Mouse (Mus musculus) heart, embryonic 14.5 days (tissue): ENCODE measurements around the gene Nploc4. TPM values are rescaled to one million over a fixed set of nuclear protein-coding genes. Genes with fewer than 3 reads are reported as not detected.

Source experiments
- ATAC-seq: fragments of 200-750 bp; cut with Nextera tagmentation; 2 replicates; pipeline ENCODE4 v1.8.0; 2017; ENCODE audit warnings: low read depth, moderate TSS enrichment; ENCODE audit not compliant: insufficient number of reproducible peaks, insufficient read depth, low FRiP score
- H3K27ac ChIP-seq, 2 experiments: fragments of 200-500 bp in 1 of 2; fragments of 300-500 bp in 1 of 2; sonication (generic) in 1 of 2; replicated peaks in 1 of 2; 2 replicates each; pipeline ENCODE4 v1.5.1; 2012 to 2014; ENCODE audit warnings: low read depth in 2 of 2, low read length in 2 of 2, control low read depth in 1 of 2, mild to moderate bottlenecking in 1 of 2, mixed read lengths in 1 of 2; ENCODE audit not compliant: control insufficient read depth in 1 of 2, insufficient read depth in 1 of 2
- H3K27me3 ChIP-seq: fragments of 300-500 bp; sonication (generic); 2 replicates; pipeline ENCODE4 v1.6.1; 2014; ENCODE audit warnings: mild to moderate bottlenecking, low read length, control low read depth; ENCODE audit not compliant: control insufficient read depth, insufficient read depth
- H3K36me3 ChIP-seq: fragments of 300-500 bp; sonication (generic); 2 replicates; pipeline ENCODE4 v1.6.1; 2014; ENCODE audit warnings: mild to moderate bottlenecking, control low read depth, low read length, mixed read lengths; ENCODE audit not compliant: control insufficient read depth, insufficient read depth
- H3K4me1 ChIP-seq, 2 experiments: fragments of 200-500 bp in 1 of 2; fragments of 300-500 bp in 1 of 2; sonication (generic) in 1 of 2; 2 replicates each; pipeline ENCODE4 v1.6.1; 2012 to 2014; ENCODE audit warnings: low read length in 2 of 2, control low read depth in 1 of 2, mixed read lengths in 1 of 2; ENCODE audit not compliant: control insufficient read depth in 2 of 2, insufficient read depth in 2 of 2
- H3K4me2 ChIP-seq: fragments of 300-500 bp; sonication (generic); 2 replicates; pipeline ENCODE4 v1.6.1; 2014; ENCODE audit warnings: mild to moderate bottlenecking, low read length
- H3K4me3 ChIP-seq, 2 experiments: fragments of 200-500 bp in 1 of 2; fragments of 300-500 bp in 1 of 2; sonication (generic) in 1 of 2; 2 replicates each; pipeline ENCODE4 v1.5.1; 2012 to 2014; ENCODE audit warnings: low read length in 2 of 2, mild to moderate bottlenecking in 2 of 2, control low read depth in 1 of 2, low read depth in 1 of 2, moderate library complexity in 1 of 2; ENCODE audit not compliant: control insufficient read depth in 1 of 2, insufficient read depth in 1 of 2
- H3K9ac ChIP-seq: fragments of 300-500 bp; sonication (generic); 2 replicates; pipeline ENCODE4 v1.6.1; 2014; ENCODE audit warnings: mild to moderate bottlenecking, low read length
- H3K9me3 ChIP-seq: fragments of 300-500 bp; sonication (generic); 2 replicates; pipeline ENCODE4 v1.6.1; 2016; ENCODE audit warnings: low read length, control low read depth; ENCODE audit not compliant: control insufficient read depth
- WGBS: fragments of 180-500 bp; shearing (Covaris S2); extraction: QIAGEN DNeasy Blood & Tissue Kit; methylation state at CpG from one replicate; pipeline ENCODE4 v1.1.7; 2014; 5-methylcytosine and 5-hydroxymethylcytosine counted together
- polyA plus RNA-seq: library from polyadenylated mRNA; unstranded; fragments of >200 nt; fragmentation: Nextera tagmentation; extraction: Ambion mirVana; gene quantifications from 2 replicates; pipeline ENCODE4 v1.2.1, GENCODE M21; 2014

The Nploc4 gene
- polyA plus RNA-seq, 1 experiment from 2014 or later = 37.2 TPM

GRCm38 (mm10) chr11:120376302-120377160 lies 61.0 kb downstream of the Nploc4 start:
- Histone ChIP-seq H3K27me3 (no peaks in the 10 kb centered on the region), H3K36me3 (peaks cover 75% of the 10 kb centered on the region), H3K4me3 (no peak overlapping the region), H3K9ac (no peak overlapping the region), H3K4me2 (peak overlapping the region; percentile 97; the same call in 1 of the 2 replicates), H3K27ac (no peak overlapping the region), H3K9me3 (no peaks in the 10 kb centered on the region), H3K4me1 (peaks cover 17 to 47% of the 10 kb centered on the region in 2 experiments)
- 86% methylated on average over 17 of the region's 17 CpGs for WGBS
- no peak for ATAC-seq

DNA sequence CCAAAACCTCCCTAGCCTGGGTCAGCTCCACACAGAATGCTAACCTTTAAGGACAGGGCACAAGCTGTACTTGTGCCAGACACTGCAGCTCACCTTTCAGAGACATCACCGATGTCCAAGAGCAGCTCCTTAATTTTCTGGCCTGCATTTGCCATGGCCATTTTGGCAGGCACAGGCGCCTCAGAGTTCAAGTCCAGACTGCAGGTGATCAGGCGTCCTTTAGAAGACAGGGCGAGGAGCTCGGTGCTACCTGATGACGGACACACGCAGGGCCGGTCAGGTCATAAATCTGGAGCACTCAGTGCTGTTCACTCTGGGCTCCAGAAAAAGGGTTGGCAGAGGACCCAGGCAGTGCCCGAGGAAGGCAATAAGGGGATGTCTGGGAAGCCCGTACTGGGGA lies 62.2 kb downstream of the Nploc4 start:
- Histone ChIP-seq H3K27ac (no peak overlapping the region), H3K27me3 (no peaks in the 10 kb centered on the region), H3K9ac (no peak overlapping the region), H3K4me2 (no peak overlapping the region), H3K4me1 (peaks cover 10 to 40% of the 10 kb centered on the region in 2 experiments), H3K9me3 (no peaks in the 10 kb centered on the region), H3K36me3 (peaks cover 74% of the 10 kb centered on the region), H3K4me3 (no peak overlapping the region)
- ATAC-seq = no peak
- WGBS = 92% methylated on average over 10 of the region's 10 CpGs

- Histone ChIP-seq H3K27ac (peak overlapping the region; percentile 5 to 77; a peak in 3 of 4 replicates), H3K9me3 (no peaks in the 10 kb centered on the region), H3K9ac (peak overlapping the region; percentile 55), H3K4me2 (no peak overlapping the region), H3K4me3 (no peak overlapping the region), H3K4me1 (peaks cover 8 to 33% of the 10 kb centered on the region in 2 experiments), H3K27me3 (no peaks in the 10 kb centered on the region), H3K36me3 (peaks cover 79% of the 10 kb centered on the region)
- peak; percentile 25; the same call in 1 of the 2 replicates for ATAC-seq
- WGBS = 75% methylated on average over 23 of the region's 23 CpGs
Measured at GRCm38 (mm10) chr11:120373820-120374586, 63.5 kb downstream of the Nploc4 start.

GRCm38 (mm10) chr11:120373025-120373424 lies 64.5 kb downstream of the Nploc4 start:
- H3K36me3 ChIP-seq = peaks cover 84% of the 10 kb centered on the region
- no peak overlapping the region for H3K9ac ChIP-seq
- no peaks in the 10 kb centered on the region for H3K9me3 ChIP-seq
- ATAC-seq = no peak
- peaks cover 5 to 30% of the 10 kb centered on the region in 2 experiments for H3K4me1 ChIP-seq
- H3K4me3 ChIP-seq = no peak overlapping the region
- WGBS = 65% methylated on average over 13 of the region's 13 CpGs
- H3K4me2 ChIP-seq = no peak overlapping the region
- 0 out of 4 replicates have a peak overlapping the region, but pooled peaks of 1 of the 2 experiments have one; percentile 77 for H3K27ac ChIP-seq
- H3K27me3 ChIP-seq = no peaks in the 10 kb centered on the region

DNA sequence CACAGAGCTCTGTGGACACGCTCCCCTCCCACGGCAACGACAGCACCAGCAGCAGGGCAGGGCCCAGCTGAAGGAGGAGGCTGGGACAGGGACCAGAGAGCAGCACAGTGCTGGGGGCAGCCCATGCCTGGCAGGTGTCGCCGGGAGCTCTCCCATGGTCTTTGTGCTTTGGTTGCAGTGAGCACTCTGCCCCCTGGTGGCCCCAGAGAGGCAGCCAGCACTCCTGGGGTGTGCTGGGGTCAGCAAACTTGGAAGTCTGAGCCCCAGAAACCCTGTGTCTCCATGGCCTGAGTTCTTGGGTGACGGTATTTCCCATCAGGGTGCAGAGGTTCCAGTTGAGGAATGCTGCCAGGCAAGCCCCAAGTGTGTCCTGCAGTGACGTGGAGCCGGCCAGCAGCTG lies 67.9 kb downstream of the Nploc4 start:
- Histone ChIP-seq H3K36me3 (peaks cover 58% of the 10 kb centered on the region), H3K4me2 (no peak overlapping the region)
- 44% methylated on average over 8 of the region's 8 CpGs for WGBS

GRCm38 (mm10) chr11:120366443-120367027 lies 71.0 kb downstream of the Nploc4 start:
- no peak overlapping the region for H3K4me2 ChIP-seq
- H3K9me3 ChIP-seq = no peaks in the 10 kb centered on the region
- H3K36me3 ChIP-seq = peaks cover 27% of the 10 kb centered on the region
- ATAC-seq = no peak
- no peak overlapping the region for H3K4me3 ChIP-seq
- H3K27ac ChIP-seq = no peak overlapping the region
- no peaks in the 10 kb centered on the region for H3K27me3 ChIP-seq
- peak overlapping the region; percentile 26; the same call in 1 of the 2 replicates for H3K9ac ChIP-seq
- WGBS = 29% methylated on average over 7 of the region's 7 CpGs
- peaks cover 7 to 9% of the 10 kb centered on the region in 2 experiments for H3K4me1 ChIP-seq

More for the DNA sequence above, 67.9 kb downstream of the Nploc4 start:
- Histone ChIP-seq H3K4me1 (peaks cover 10 to 24% of the 10 kb centered on the region in 2 experiments), H3K4me3 (no peak overlapping the region), H3K27ac (no peak overlapping the region), H3K9ac (peak overlapping the region; percentile 13; the same call in 1 of the 2 replicates), H3K9me3 (no peaks in the 10 kb centered on the region), H3K27me3 (no peaks in the 10 kb centered on the region)
- no peak; the same call in 1 of the 2 replicates for ATAC-seq

DNA sequence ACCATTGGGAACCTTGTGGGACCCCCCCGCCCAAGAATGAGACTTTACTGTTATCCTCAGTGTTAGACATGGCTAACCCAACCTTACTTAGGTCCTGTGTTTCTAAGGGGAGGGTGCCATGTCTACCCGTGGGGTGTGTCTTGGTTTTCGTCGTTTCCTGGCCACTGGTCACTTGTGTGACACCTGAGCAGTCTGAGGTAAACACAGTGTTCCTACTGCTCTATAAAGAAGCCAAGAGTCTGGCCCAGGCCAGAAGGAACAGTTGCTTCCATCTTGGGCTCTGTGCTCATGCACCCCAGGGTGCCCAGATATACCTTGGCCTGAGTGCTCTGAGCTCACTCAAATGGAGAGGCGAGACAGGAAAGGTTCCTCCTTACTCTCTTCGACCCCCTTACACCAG lies 74.6 kb downstream of the Nploc4 start:
- 87% methylated on average over 6 of the region's 6 CpGs for WGBS
- Histone ChIP-seq H3K27ac (no peak overlapping the region), H3K27me3 (no peaks in the 10 kb centered on the region), H3K9ac (no peak overlapping the region), H3K36me3 (no peaks in the 10 kb centered on the region), H3K4me3 (no peak overlapping the region), H3K4me2 (no peak overlapping the region), H3K4me1 (peaks cover 24 to 33% of the 10 kb centered on the region in 2 experiments), H3K9me3 (no peaks in the 10 kb centered on the region)
- ATAC-seq = no peak
